Mouse (Mus musculus): Measurements from ENCODE around the gene Mroh2a.

Gene Mroh2a

DNA sequence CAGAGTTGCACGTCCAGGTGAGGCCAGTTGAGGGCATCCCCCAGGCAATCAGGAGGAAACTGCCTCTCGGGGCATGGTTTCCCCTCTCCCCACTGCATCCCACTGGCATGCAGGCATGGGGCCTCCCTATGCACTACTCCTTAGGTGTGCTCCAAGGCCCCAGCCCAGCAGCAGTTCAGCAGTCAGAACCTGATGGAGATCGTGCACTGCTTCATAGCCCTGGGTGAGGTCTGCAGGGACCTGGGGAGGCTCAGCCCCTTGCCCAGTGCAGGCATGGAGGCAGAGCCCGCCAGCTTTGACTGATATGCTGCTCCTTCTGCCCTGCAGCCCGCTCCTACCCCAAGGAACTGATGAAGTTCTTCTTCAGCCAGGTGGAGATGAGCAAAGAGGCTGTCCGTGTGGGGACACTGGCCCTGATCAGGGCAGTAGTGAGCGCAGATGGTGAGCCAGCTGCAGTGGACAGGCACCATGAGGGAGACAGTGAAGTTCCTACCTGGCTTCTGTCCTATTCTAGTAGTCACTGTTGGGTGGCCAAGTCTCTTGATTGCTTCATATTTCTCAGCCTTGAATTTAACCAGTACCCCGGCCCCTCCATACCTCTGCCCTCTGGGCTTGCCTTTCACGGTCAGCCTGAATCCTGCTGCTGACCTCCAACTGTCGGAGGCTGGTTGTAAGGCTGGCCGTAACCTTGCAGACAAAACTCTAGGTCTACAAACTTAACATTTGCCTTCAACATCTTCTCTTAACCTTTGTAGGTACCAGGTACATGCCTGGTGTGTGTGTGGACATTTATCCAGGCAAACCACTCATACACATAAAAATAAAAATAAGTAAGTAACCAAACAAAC, 8.5 kb downstream of the Mroh2a start:
- DNase-seq (ENCODE audit: low read depth, low spot score) = no peak

DNA sequence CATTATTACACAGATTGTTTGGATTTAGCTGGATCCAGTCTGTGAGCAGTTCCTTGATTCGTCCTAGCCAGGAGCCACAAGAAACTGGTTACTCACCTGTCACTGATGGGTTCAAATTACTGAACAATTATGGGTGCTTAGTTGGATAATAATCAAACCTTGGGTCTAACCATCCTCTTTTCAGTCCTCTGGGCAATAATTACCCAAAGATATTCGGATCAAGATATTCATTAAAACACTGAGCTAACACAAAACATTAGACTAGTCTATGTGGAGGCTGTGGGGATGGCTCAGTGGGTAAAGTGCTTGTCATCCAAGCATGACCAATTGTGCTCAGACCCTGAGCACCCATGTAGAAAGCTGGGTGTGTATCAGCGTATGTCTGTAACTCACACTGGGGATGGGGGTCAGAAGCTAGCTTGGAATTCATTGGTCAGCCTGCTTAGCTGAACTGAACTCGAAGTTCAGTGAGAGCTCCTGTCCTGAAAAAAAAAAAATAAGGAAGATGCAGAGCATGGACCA, 9.2 kb downstream of the Mroh2a start:
- DNase-seq (ENCODE audit: low read depth, low spot score) = no peak

DNA sequence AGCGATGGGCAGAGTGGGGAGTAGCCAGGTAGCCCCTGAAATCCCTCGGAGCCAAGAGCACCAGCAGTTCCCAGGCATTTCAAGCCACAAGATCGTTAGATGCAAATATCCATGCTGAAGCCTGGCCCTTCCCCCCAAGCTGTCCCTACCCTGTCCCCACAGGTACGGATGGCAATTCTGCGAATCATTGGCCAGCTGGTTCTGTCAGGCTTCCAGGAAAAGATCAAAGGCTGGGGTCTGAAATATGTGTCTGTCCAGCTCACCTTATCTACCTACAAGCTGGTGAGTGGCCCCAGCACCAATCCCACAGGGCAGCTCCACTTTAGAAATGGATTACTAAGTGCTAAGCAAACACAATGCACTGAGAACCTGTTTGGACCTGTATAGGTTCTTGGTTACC, 10.5 kb downstream of the Mroh2a start:
- DNase-seq (ENCODE audit: low read depth, low spot score) = no peak

DNA sequence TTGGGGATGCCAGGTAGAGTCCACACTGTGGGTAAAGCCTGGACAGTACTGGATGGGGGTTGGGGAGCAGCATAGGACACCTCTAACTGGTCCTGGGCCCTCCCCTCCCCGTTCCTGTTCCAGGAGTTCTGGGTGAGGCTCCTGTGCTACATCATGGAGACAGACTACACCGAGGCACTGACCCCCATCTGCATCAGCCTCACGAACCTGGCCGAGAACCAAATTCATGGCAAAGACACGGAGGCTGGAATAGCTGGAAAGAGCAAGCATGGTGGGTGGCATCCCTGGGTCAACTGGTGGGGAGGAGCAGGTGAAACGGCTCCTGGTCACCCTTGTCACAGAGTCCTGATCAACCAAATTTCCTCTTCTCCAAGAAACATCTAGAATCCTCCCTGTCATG, 12.0 kb downstream of the Mroh2a start:
- DNase-seq (ENCODE audit: low read depth, low spot score) = no peak

DNA sequence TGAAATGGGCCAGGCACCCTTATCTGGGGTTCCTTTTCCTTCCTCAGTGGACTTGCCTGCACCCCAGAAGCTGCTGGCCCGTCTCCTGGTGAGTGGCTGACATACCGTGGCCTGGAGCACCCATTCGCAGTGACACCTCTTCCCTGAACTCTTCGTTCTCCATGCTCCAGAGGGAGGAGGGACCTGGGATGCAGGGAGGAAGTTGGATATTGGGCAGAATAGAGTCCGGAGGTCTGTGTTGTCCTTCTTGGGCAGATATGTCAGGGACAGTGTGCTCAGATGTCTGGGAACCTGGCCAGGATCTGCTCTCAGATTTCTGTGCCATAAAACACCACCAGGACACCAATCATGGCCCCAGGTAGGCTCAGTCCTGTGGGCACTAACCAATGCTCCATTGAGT, 13.3 kb downstream of the Mroh2a start:
- no peak for DNase-seq (ENCODE audit: low read depth, low spot score)

DNA sequence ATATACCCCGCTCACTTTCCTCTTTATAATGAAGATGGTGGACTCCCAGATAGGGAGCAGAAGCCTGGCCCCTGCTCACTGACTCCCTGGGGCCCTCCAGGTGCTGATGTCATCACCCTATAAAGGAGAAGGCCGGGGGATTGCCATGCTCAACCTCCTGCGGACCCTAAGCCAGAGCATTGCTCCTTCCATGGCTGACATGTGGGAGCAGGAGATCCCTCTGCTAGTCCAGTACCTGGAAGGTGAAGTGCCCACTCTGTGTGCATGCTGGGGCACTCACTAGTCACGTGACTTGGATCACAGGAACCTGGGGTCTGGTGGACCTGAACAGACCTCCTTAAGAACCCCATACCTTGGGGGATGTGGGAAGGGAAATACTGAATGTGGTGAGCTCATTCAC, 13.8 kb downstream of the Mroh2a start:
- DNase-seq (ENCODE audit: low read depth, low spot score) = no peak

DNA sequence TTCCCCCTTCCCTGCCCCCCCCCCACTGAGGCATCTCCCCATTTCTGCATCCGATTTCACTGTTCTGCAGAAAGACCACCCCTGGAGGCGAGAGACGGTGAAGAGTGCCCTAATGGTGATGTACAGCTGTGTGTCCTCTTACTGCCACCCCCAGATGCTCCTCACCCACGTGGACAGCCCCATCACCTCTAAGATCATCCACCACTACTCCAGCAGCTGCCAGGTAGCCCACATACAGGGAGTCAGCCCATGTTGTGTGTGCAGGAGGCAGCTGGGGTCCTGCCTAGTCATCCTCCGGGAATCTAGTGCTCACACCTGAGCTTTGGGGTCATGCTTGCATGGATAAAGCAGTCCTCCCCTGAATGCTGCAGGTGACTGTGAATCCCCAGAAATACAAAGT, 17.1 kb downstream of the Mroh2a start:
- DNase-seq (ENCODE audit: low read depth, low spot score) = no peak

DNA sequence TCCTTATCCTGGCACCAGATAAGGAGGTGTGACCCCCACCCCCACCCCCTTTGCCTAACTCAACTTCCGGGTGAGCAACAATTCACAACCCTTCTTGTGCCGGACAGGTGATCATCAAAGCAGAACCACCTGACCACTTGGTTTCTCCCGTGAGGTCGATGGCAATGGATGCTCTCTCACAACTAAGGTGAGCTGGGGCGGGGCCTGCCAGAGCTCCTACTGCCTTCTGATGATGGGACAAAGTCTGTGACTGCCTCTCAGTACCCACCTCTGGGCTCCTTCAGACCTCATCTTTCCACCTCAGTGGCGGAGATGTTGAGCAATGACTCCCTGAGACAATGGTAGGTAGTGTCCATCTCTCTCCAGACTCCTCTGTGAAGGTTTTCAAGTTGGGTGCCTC, 19.1 kb downstream of the Mroh2a start:
- no peak for DNase-seq (ENCODE audit: low read depth, low spot score)

DNA sequence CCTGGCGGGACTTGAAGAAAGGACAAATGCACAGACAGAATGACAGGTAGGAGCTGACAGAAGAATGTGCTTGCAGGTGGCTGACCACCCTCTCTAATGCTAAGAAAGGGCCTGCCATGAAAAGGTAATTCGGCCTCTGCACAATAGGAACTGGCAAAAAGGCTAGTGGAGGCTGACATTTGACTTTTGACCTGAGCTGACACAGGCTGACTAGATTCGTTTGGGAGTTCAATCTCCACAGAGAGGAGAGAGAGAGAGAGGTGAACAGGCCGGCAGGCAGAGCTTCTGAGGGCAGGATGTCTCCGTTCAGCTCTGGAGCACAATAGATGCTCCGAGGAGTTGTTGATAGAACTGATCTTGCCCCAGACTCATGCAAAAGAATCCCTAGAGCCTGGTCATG, 19.6 kb downstream of the Mroh2a start:
- no peak for DNase-seq (ENCODE audit: low read depth, low spot score)

DNA sequence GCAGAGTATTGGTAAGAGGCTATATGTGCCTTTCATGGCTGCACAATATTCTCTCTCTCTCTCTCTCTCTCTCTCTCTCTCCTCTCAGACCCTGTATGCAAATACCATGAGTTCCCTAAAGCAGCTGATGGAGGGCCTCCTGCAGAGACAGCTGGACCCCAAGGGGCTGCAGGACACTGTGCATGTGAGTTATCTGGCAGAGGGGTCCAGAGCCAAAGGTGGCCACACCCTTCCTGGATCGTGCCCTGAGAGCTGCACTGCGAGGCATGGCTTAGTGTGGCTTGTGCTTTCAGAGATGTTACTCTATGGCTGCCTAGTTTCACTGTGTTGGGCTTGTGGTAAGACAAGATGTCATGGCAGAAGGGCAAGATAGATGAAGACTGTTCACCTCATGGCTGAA, 20.9 kb downstream of the Mroh2a start:
- no peak for DNase-seq (ENCODE audit: low read depth, low spot score)

DNA sequence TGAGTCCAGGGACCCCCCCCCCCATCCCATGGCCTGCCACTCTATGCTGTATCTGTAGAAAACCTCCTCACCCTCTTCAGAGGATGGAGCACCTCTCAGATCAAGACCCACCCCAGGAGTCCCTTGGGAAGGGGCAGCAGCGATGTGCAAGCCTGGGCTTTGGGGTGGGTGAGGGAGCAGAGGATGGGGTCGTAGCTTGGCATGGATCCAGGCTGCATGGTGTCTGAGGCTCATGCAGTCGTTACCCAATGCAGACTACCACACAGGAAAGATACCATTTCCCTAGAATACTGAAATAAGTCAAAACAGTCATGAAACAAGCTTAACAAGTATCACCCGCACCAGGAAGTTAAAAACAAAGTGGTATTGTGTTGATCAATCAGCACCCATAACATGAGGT, 21.9 kb downstream of the Mroh2a start:
- no peak for DNase-seq (ENCODE audit: low read depth, low spot score)

DNA sequence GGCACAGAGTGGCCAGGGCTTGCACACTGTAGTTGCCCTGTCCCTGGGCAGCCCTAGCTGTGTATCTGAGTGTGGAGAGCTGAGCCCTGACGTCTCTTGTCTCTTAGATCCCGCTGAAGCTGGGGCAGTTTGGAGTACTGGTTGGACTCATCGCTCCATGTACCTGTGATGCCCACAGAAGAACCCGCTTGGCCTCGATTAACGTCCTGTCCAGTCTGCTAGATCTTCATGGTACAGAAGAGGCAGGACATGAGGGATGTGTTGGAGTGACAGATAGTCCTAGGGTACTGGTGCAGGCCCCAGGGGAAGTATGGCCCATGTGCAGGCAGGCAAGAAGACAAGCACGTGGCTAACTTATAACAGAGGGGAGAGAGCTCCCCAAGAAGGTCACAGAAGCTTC, 22.8 kb downstream of the Mroh2a start:
- DNase-seq (ENCODE audit: low read depth, low spot score) = no peak

DNA sequence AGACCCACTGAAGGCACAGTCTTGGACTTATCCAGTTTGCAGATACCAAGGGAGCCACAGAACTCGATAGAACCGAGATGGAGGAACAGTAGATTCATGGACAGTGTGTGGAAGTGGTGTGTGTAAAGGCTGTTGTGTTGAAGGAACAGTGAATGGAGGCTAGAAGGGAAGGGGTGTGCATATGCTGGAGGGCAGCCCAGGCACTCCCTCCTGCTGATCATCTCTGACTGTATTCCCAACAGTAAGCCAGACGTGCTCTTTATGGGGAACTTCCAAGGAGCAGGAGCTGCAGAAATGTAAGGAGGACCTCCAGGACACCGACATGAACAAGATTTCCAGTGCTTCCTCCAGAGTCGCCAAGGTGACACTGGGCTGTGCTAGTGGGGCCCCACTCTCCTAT, 23.2 kb downstream of the Mroh2a start:
- DNase-seq (ENCODE audit: low read depth, low spot score) = no peak

DNA sequence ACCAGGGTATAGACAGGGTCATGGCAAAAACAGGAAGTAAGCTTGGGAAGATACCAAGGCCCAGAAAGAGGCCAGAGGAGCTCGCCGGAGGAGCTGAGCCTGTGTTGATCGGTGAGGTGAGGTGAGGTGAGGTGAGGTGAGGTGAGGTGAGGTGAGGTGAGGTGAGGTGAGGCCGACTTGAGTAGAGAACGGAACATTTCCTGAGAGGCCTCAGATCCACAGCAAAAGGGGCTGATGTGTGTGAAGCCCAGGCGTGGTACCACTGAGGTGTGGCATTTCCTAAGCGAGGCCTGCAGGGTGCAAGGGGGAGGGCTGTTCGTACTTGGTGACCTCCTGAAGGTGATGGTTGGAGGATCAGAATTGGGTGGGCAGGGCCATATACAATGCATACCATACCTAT, 26.3 kb downstream of the Mroh2a start:
- DNase-seq (ENCODE audit: low read depth, low spot score) = no peak

DNA sequence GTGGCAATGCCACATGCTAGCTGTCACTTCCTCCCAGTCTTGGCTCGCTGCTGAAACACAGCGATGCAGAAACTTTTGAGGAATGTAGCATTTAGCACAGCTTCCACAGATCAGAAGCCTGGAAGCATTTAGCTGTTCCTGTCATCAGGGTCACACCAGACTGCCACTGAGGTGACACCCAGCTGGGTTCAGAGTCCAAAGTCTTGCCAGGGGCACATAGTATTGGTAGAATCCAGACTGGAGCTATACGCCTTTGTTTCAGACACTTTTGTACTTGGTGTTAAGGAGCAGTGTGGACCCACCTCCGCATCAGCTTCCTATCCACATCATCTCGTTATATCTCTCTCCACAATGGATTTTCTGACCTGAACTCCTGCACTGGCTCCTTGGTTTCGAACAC, 26.8 kb downstream of the Mroh2a start:
- DNase-seq (ENCODE audit: low read depth, low spot score) = no peak

DNA sequence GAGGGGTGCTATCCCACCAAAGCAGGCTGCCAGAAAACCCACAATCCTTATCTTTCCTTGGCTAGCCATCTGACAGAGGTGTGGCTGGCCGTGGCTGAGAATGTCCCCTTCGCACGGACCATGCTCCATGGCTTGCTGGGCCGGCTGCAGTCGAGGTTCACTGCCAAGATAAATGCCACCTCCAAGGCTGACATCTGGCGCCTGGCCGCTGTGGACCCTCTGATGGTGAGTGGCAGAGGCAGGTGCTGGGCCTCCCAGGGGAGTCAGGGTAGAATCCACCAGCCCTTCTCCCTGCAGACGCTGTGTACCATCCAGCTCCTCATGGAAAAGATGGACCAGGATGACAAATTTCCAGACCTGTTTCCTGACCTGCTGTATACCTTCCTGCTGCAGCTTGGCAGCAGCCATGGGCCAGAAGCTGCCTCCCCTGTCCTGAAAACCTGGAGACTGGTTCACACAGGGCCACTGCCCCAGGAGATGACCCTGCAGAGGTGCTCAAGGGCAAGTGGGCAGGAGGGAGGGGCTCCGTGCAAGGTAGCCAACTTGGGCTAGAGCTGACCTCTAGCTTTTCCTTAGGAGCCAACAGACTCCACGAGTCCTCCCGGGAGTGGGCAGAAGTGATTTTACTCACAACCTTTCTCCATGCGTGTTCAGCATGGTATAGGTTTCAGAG, 28.1 kb downstream of the Mroh2a start:
- DNase-seq (ENCODE audit: low read depth, low spot score) = no peak

DNA sequence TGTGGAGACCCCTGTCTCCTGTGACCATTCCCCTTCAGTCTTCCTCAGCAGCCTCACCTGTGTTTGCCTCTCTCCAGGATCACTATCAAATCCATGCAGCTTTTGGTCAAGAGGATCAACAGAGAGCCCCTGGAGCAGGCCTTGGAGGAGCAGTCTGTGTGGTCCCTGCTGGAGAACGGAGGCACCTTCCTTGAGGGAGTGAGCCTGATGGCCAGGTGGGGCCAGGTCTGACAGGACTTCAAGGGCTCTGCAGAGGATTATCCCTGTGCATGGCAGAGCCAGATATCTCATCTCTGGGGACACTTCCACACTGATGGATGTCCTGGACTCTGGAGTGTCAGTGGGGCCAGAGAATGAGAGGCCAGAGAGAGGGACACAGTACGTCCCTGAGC, 28.7 kb downstream of the Mroh2a start:
- no peak for DNase-seq (ENCODE audit: low read depth, low spot score)

DNA sequence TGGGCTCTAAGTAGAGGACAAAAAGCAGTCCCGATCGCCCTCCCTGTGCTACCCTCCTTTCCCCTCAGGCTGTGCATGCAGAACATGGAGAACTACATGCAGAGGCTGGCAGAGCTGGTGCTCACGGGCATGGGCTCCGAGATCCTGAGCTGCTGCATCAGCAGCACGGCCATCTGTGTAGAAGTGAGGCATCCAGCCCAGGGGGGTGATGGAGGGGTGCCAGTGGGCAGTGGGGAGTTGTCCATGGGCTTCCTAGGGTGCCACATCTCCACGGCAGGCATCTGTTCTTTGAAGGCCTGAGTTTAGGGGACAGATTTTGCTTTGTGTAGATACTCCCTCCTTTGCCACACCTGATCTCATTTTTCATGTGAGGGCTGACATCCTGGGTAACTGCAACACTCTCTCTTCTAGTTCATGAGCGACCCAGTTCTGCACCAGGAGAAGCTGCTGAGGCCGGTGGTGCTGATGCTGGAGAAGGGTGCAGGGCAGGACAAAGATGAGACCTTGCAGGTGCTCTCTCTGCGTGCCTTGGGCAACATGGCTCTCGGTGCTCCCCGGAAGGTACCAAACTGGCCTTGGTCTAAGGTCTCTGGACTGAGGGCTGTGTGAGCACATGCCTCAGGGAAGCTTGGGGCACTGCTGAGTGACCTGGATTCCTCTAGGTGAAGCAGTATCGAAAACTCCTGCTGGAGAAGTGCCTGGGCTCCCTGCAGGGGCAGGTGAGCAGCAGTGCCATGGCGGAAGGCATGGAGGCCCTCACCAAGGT, 29.4 kb downstream of the Mroh2a start:
- DNase-seq (ENCODE audit: low read depth, low spot score) = no peak

DNA sequence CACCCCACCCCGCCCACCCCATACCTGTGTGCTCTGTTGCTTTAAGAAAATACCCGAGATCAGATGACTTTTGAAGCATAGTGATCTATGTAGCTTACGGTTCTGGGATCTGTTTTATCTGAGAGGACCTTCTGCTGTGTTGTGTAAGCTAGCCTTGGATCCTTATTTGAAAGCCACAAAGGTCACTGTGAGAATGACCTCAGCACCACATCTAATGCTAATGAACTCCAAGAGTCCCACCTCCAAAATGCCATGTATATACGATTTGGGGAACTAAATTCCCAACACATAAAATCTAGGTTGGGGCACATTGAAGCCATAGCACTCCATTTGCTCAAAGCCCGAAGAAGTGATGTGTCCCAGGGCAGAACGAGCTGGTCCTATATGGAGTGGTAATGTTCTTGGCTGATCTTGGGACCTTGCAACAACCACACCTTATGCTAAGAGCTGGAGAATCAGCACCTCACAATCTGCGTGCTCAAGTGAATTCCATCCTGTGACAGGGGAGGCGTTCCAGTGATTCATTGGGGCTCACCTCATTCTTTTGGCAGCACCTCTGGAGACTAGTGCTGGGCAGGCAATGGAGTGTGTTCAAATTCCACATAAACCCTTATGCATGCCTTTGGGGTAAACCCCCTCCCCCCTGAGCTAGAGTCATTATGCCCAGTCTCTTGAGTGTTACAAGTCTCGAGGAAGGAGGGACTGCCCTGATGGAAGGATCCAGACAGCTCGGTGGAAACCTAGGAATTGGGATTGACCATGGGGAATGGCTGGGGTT, 30.3 kb downstream of the Mroh2a start:
- no peak for DNase-seq (ENCODE audit: low read depth, low spot score)

DNA sequence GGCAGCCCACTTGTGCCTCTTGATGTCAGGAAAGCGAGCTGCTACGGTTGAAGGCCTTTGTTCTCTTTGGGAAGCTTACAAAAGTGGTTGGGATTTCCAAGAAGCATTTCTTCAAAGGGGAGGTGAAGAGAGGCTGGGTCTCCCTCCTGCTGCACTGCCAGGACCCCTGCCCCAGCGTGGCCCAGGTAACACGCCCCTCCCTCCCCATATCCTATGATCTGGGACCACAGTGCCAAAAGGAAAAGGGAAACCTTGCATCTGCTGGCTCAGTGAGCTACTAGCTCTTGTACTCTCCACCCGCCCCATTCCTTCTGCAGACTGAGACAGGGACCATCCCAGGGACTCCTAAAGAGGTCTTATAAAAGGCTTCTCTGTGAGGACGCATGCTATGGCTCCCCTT, 30.9 kb downstream of the Mroh2a start:
- no peak for DNase-seq (ENCODE audit: low read depth, low spot score)

DNA sequence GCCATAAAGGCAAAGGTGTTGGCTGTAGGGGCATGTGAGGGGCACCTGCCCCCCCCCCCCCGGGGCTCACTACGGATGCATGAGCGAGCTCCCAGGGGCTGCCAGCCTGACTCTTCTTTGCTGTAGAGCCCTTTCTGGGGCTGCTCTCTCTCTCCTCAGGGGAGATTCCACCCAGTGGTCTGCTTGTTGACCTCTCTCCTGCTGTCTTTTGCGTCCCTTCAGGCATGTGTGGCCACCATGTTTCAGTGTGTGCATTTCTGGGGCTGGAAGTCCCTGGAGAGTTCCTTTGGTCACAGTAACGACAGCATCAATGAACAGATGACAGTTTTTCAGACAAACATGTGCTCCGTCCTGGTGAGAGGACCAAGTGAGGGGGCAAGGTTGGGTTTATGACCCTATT, 31.6 kb downstream of the Mroh2a start:
- DNase-seq (ENCODE audit: low read depth, low spot score) = no peak
